Mouse (Mus musculus): ENCODE data around the gene Ppp1cc. TPM values are rescaled to one million over a fixed set of nuclear protein-coding genes. Genes with fewer than 3 reads are reported as not detected.

Gene Ppp1cc
- polyA plus RNA-seq, 1 experiment from 2014 or later: 104 TPM

- WGBS: 84% methylated on average over 4 of the region's 4 CpGs
- Histone ChIP-seq H3K4me1 (replicated peaks; ENCODE audit: control insufficient read depth, insufficient read depth) (peaks cover 2% of the 10 kb centered on the region; the same call in 1 of the 2 replicates), H3K27ac (replicated peaks) (no peak overlapping the region), H3K27me3 (ENCODE audit: control insufficient read depth, insufficient read depth, low read length) (no peaks in the 10 kb centered on the region), H3K36me3 (ENCODE audit: control insufficient read depth, insufficient read depth, low read length) (no peaks in the 10 kb centered on the region), H3K9me3 (ENCODE audit: control insufficient read depth, low read length) (no peaks in the 10 kb centered on the region), H3K4me2 (replicated peaks; ENCODE audit: low read depth) (no peak overlapping the region), H3K9ac (ENCODE audit: low read length) (no peak overlapping the region), H3K4me3 (ENCODE audit: low read depth, low read length) (no peak overlapping the region)
- DNase-seq (ENCODE audit: low spot score): no peak
- no peak for TF ChIP-seq CTCF (IDR thresholded peaks at IDR 0.05; ENCODE audit: low read depth)
- ATAC-seq (ENCODE audit: low FRiP score, low TSS enrichment): no peak
Observed at GRCm38 (mm10) chr5:122221085-122221484, 63.0 kb downstream of the Ppp1cc start.

- H3K27me3 ChIP-seq (ENCODE audit: control insufficient read depth, insufficient read depth, low read length): no peaks in the 10 kb centered on the region
- 85% methylated on average over 2 of the region's 2 CpGs for WGBS
- no peak overlapping the region for H3K4me3 ChIP-seq (ENCODE audit: low read depth, low read length)
- peaks cover 2% of the 10 kb centered on the region; the same call in 1 of the 2 replicates for H3K4me1 ChIP-seq (replicated peaks; ENCODE audit: control insufficient read depth, insufficient read depth)
- no peak overlapping the region for H3K9ac ChIP-seq (ENCODE audit: low read length)
- DNase-seq (ENCODE audit: low spot score) (no peak), ATAC-seq (ENCODE audit: low FRiP score, low TSS enrichment) (no peak)
- no peaks in the 10 kb centered on the region for H3K9me3 ChIP-seq (ENCODE audit: control insufficient read depth, low read length)
- no peak overlapping the region for H3K4me2 ChIP-seq (replicated peaks; ENCODE audit: low read depth)
- H3K27ac ChIP-seq (replicated peaks): no peak overlapping the region
- no peaks in the 10 kb centered on the region for H3K36me3 ChIP-seq (ENCODE audit: control insufficient read depth, insufficient read depth, low read length)
- TF ChIP-seq CTCF (IDR thresholded peaks at IDR 0.05; ENCODE audit: low read depth): no peak
Observed at GRCm38 (mm10) chr5:122224291-122224690, 66.2 kb downstream of the Ppp1cc start.

Other genes with a start within 250 kb of the Ppp1cc start
- 1.2 and 1.5 TPM in 2 replicates for gene Cux2, start 108.2 kb upstream of the Ppp1cc start, polyA plus RNA-seq (2015; fragmentation: Nextera tagmentation; extraction: Ambion mirVana)
- 0.21 and 0.30 TPM in 2 replicates for gene Myl2, start 57.3 kb upstream of the Ppp1cc start, polyA plus RNA-seq (2015; fragmentation: Nextera tagmentation; extraction: Ambion mirVana)
- 0.07 TPM in 2 replicates for gene Ccdc63, start 17.5 kb upstream of the Ppp1cc start, polyA plus RNA-seq (2015; fragmentation: Nextera tagmentation; extraction: Ambion mirVana)
- 2.8 and 3.1 TPM in 2 replicates for gene Hvcn1, start 48.5 kb downstream of the Ppp1cc start, polyA plus RNA-seq (2015; fragmentation: Nextera tagmentation; extraction: Ambion mirVana)
- 2.3 TPM in 2 replicates for gene Tctn1, start 106.2 kb downstream of the Ppp1cc start, polyA plus RNA-seq (2015; fragmentation: Nextera tagmentation; extraction: Ambion mirVana)
- 7.8 and 8.2 TPM in 2 replicates for gene Pptc7, start 126.1 kb downstream of the Ppp1cc start, polyA plus RNA-seq (2015; fragmentation: Nextera tagmentation; extraction: Ambion mirVana)
- 5.2 and 5.3 TPM in 2 replicates for gene Rad9b, start 196.0 kb downstream of the Ppp1cc start, polyA plus RNA-seq (2015; fragmentation: Nextera tagmentation; extraction: Ambion mirVana)
- gene Vps29, start 196.1 kb downstream of the Ppp1cc start, polyA plus RNA-seq (2015; fragmentation: Nextera tagmentation; extraction: Ambion mirVana): 187 and 191 TPM in 2 replicates
- gene Gpn3, start 213.6 kb downstream of the Ppp1cc start, polyA plus RNA-seq (2015; fragmentation: Nextera tagmentation; extraction: Ambion mirVana): 40.5 and 41.5 TPM in 2 replicates
- 23.8 and 26.0 TPM in 2 replicates for gene Fam216a, start 214.1 kb downstream of the Ppp1cc start, polyA plus RNA-seq (2015; fragmentation: Nextera tagmentation; extraction: Ambion mirVana)
- 147 TPM in 2 replicates for gene Arpc3, start 233.6 kb downstream of the Ppp1cc start, polyA plus RNA-seq (2015; fragmentation: Nextera tagmentation; extraction: Ambion mirVana)